Mouse (Mus musculus) ES-Bruce4 (cell line): ENCODE results near the gene Prkd2.

Source experiments
- EP300 ChIP-seq: IDR thresholded peaks from 2 replicates; pipeline ENCODE4 v1.6.1; 2011; ENCODE audit warnings: low read depth, low read length; ENCODE audit not compliant: insufficient read depth
- POLR2A ChIP-seq: IDR thresholded peaks from one replicate; pipeline ENCODE4 v1.8.1; 2011; ENCODE audit warnings: low read length; ENCODE audit not compliant: insufficient read depth

DNA sequence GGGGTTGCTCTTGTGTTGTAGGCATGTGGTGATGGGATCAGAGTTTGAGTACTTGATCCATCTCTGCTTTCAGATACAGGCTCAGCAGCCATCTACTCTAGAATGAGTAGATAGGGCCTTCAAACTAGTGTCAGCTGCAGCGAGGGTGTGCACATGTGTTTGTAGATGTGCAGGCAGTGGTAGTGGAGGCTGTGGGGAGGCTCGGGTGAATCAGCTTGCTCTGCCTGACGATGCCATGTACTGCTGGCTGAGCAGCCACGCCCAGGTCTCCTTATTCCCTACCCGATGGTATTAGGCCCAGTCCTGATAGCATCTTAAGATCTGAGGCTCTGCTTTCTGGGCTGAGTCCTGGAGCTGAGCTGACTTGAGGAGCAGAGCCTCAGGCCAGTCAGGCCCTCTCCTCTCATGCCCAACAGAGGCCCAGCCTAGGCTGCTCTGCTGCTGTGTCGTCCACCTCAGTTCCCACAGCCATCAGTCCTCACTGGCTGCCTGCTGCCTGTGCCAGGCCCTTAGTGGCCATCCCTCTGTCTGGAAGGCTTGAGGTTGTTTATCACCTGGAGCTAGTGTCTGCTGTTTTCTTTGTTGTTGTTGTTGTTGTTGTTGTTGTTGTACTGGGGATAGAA is 3.8 kb upstream of the Prkd2 start:
- TF ChIP-seq EP300, result no peak
- TF ChIP-seq POLR2A, result no peak
